9 mouse cellular contexts compared by ENCODE assay signal in genomic region chr7:83813993-83814392, GRCm38 (mm10). TPM values are rescaled to one million over a fixed set of nuclear protein-coding genes. Genes with fewer than 3 reads are reported as not detected.
A peak's percentile ranks its signal among the peaks of the same experiment; 100 is the strongest.
DNase-seq lines count a peak whose midpoint lies in the region; ATAC-seq and TF ChIP-seq lines count a peak whose summit lies in the region.
"Had no signal": no experiment of that assay in that cellular context is flagged by ENCODE, and none has a peak within 500 bp of the region (broad histone marks: within the 10 kb centered on the region; RNA-seq: fewer than 3 reads in every experiment).

No protein-coding gene starts in this region.

- no peaks in the 10 kb centered on the region for H3K27me3 ChIP-seq in spleen, adult 2 months (ENCODE audit: control insufficient read depth, insufficient read depth, low read length)
- no peaks in the 10 kb centered on the region for H3K27me3 ChIP-seq in embryonic facial prominence, embryonic 14.5 days (replicated peaks; ENCODE audit: control insufficient read depth, insufficient read depth, low read length)
- H3K27me3 ChIP-seq in heart, postnatal 0 days (ENCODE audit: control insufficient read depth, insufficient read depth, low read length): no peaks in the 10 kb centered on the region
- H3K27me3 ChIP-seq in megakaryocyte, embryonic 14.5 days (replicated peaks): peaks cover 2% of the 10 kb centered on the region

- H3K9ac ChIP-seq in embryonic facial prominence, embryonic 14.5 days (ENCODE audit: low read depth, low read length): 0 out of 2 replicates have a peak overlapping the region, but pooled peaks have one; percentile 21
- peak overlapping the region; percentile 45; the same call in 1 of the 2 replicates for H3K9ac ChIP-seq in heart, postnatal 0 days (replicated peaks; ENCODE audit: low read depth, low read length)

- no peaks in the 10 kb centered on the region for H3K9me3 ChIP-seq in embryonic facial prominence, embryonic 14.5 days (ENCODE audit: control insufficient read depth, low read length)
- no peaks in the 10 kb centered on the region for H3K9me3 ChIP-seq in heart, postnatal 0 days (replicated peaks; ENCODE audit: control insufficient read depth, low read length)
- H3K9me3 ChIP-seq in megakaryocyte, embryonic 14.5 days: peaks cover 11% of the 10 kb centered on the region

- no peak for TF ChIP-seq EP300 in heart, postnatal 0 days (IDR thresholded peaks at IDR 0.05; ENCODE audit: low read depth)

- TF ChIP-seq CTCF in spleen, adult 2 months (IDR thresholded peaks at IDR 0.05; ENCODE audit: extremely low read depth, insufficient read depth, insufficient read length, insufficient replicate concordance): no peak
- TF ChIP-seq CTCF in heart, postnatal 0 days (IDR thresholded peaks at IDR 0.05; ENCODE audit: low read depth): no peak

- H3K4me3 ChIP-seq in spleen, adult 2 months (ENCODE audit: extremely low read depth, insufficient read depth, insufficient read length): no peak overlapping the region
- no peak overlapping the region for H3K4me3 ChIP-seq in embryonic facial prominence, embryonic 14.5 days (ENCODE audit: low read depth, low read length)
- H3K4me3 ChIP-seq in heart, postnatal 0 days (ENCODE audit: low read depth, low read length): no peak overlapping the region
- peak overlapping the region; percentile 4 for H3K4me3 ChIP-seq in megakaryocyte, embryonic 14.5 days (replicated peaks)

- peak; percentile 87 for ATAC-seq in embryonic facial prominence, embryonic 14.5 days (ENCODE audit: low read depth)
- peak; percentile 48 for ATAC-seq in heart, postnatal 0 days (ENCODE audit: insufficient read depth, low read depth)

- DNase-seq in spleen, adult 2 months (ENCODE audit: low read depth in 1 of 2, low spot score in 2 of 2): no peak
- DNase-seq in spleen, adult 12 weeks (ENCODE audit: low spot score): no peak
- peak; percentile 91 for DNase-seq in embryonic facial prominence, embryonic 14.5 days (ENCODE audit: low spot score)
- DNase-seq in heart, postnatal 0 days (ENCODE audit: low spot score): peak; percentile 38
- DNase-seq in kidney, postnatal 36 days: peak; percentile 45 to 48
- no peak for DNase-seq in left cerebral cortex, postnatal 4 days
- no peak for DNase-seq in T-cell, adult 2 months (ENCODE audit: low spot score)

- no peak for TF ChIP-seq POLR2A in spleen, adult 2 months (IDR thresholded peaks at IDR 0.05; ENCODE audit: low read depth, low read length)

- no peaks in the 10 kb centered on the region for H3K36me3 ChIP-seq in spleen, adult 2 months (ENCODE audit: control insufficient read depth, insufficient read depth, low read length)
- no peaks in the 10 kb centered on the region for H3K36me3 ChIP-seq in embryonic facial prominence, embryonic 14.5 days (ENCODE audit: control insufficient read depth, insufficient read depth, low read length)
- H3K36me3 ChIP-seq in heart, postnatal 0 days (replicated peaks; ENCODE audit: control insufficient read depth, insufficient read depth, low read length): no peaks in the 10 kb centered on the region
- no peaks in the 10 kb centered on the region for H3K36me3 ChIP-seq in megakaryocyte, embryonic 14.5 days (replicated peaks; ENCODE audit: low read length)

- peaks cover 6% of the 10 kb centered on the region for H3K4me1 ChIP-seq in spleen, adult 2 months (ENCODE audit: control insufficient read depth, insufficient read depth, insufficient read length)
- peaks cover 60% of the 10 kb centered on the region for H3K4me1 ChIP-seq in embryonic facial prominence, embryonic 14.5 days (ENCODE audit: control insufficient read depth, insufficient read depth, low read length)
- H3K4me1 ChIP-seq in heart, postnatal 0 days (ENCODE audit: control insufficient read depth, insufficient read depth): peaks cover 18% of the 10 kb centered on the region; the same call in 1 of the 2 replicates
- peaks cover 38% of the 10 kb centered on the region for H3K4me1 ChIP-seq in megakaryocyte, embryonic 14.5 days

- WGBS in spleen, adult 2 months: 28% methylated on average over 4 of the region's 4 CpGs
- 3% methylated on average over 4 of the region's 4 CpGs for WGBS in embryonic facial prominence, embryonic 14.5 days
- WGBS in heart, postnatal 0 days: 10% methylated on average over 4 of the region's 4 CpGs

- peak overlapping the region; percentile 8; the same call in 1 of the 2 replicates for H3K27ac ChIP-seq in spleen, adult 2 months (ENCODE audit: insufficient read depth, low read length)
- H3K27ac ChIP-seq in embryonic facial prominence, embryonic 14.5 days (replicated peaks; ENCODE audit: low read depth, low read length): peak overlapping the region; percentile 90
- H3K27ac ChIP-seq in heart, postnatal 0 days (ENCODE audit: low read depth): peak overlapping the region; percentile 80

- intact Hi-C loops in left cerebral cortex, postnatal 4 days (cut with DNase I): loop anchor here (10.0 kb wide), 1 partner anchor 71 kb away; the partner anchor contains the start of genes Mesd and Tlnrd1

- H3K4me2 ChIP-seq in embryonic facial prominence, embryonic 14.5 days (ENCODE audit: low read depth, low read length): peak overlapping the region; percentile 22
- peak overlapping the region; percentile 30 for H3K4me2 ChIP-seq in heart, postnatal 0 days (ENCODE audit: low read depth, low read length)

RNA-seq across cellular contexts. Expression of gene Cfap161, which starts 19.3 kb away (rescaled TPM):
- polyA plus RNA-seq in spleen, adult 2 months (2012; rRNA removed): not detected in 2 replicates
- polyA plus RNA-seq in embryonic facial prominence, embryonic 14.5 days (2014; fragmentation: Nextera tagmentation; extraction: Ambion mirVana): 2.0 and 4.3 TPM in 2 replicates
- 0.50 TPM in 1 of 2 replicates, not detected in the other for total RNA-seq in heart, postnatal 0 days (2014; rRNA removed; ENCODE audit: low replicate concordance)
- 0.78 and 0.90 TPM in 2 replicates for polyA plus RNA-seq in heart, postnatal 0 days (2015; fragmentation: Nextera tagmentation; extraction: Ambion mirVana)
- polyA plus RNA-seq in megakaryocyte, embryonic 14.5 days (2012; ENCODE audit: insufficient read depth, low replicate concordance): not detected in 2 replicates
- total RNA-seq in left cerebral cortex, postnatal 4 days (2021): 1 to 10 TPM; 1.0 to 1.1 TPM
- total RNA-seq: neutrophil, adult 5-6 weeks had no signal

Comparison
In these comparisons a context has a peak if more than half of its experiments do, and no peak if none do; other contexts are left out.
1. DNase-seq: peak in embryonic facial prominence, embryonic 14.5 days (single experiment), heart, postnatal 0 days (single experiment) and kidney, postnatal 36 days (2 of 2); none in spleen, adult 2 months (0 of 2), spleen, adult 12 weeks (single experiment), left cerebral cortex, postnatal 4 days (single experiment) and T-cell, adult 2 months (single experiment).
2. H3K27ac ChIP-seq: peak in every context shown above with its lines; median percentile 90 in embryonic facial prominence, embryonic 14.5 days; 80 in heart, postnatal 0 days; 8 in spleen, adult 2 months.